Mouse (Mus musculus): ENCODE results near the gene Mrpl58.
"Not testable (repeated sequence)": the region's sequence is repeated elsewhere in the genome, so short reads cannot be mapped to it uniquely, and the experiment has no call there.

Mrpl58 gene

DNA sequence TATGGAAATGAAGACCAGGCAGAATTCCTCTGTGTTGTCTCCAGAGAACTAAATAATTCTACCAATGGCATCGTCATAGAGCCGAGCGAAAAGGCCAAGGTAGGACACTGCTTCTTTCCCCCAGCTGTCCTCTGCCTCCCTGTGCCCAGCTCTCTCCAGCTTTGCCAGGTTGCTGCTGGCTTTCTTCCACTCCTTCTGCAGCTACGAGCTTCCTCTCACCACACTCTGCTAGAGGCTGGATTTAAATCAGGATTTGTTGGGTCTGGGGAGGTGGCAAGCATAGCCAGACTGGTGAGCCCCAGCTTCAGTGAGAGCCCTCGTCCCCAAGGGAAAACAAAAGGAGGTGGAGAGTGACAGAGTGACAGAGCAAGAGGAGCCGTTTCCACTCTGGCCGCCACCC is 25.8 kb downstream of the Mrpl58 start:
- DNase-seq, result peak; percentile 51

DNA sequence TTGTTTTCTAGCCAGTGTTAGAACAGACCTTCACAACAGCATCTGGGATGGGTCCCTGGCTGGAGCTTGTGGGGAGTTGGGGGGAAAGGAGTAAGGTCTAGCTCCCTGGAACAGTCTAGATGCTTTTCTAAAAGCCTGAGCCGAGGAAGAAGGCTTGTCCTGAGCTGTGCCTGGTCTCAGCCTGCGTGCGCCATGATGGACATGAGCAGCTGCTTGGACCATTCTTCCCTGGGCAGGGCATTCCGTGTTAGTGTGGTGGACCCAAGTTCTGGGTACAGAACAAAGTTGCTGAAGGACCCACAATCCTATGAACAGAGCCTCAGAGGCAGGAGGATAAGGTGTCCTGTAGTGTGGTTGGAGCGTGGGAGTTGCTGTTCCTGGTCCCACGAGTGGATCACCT is 27.0 kb downstream of the Mrpl58 start:
- no peak for DNase-seq

DNA sequence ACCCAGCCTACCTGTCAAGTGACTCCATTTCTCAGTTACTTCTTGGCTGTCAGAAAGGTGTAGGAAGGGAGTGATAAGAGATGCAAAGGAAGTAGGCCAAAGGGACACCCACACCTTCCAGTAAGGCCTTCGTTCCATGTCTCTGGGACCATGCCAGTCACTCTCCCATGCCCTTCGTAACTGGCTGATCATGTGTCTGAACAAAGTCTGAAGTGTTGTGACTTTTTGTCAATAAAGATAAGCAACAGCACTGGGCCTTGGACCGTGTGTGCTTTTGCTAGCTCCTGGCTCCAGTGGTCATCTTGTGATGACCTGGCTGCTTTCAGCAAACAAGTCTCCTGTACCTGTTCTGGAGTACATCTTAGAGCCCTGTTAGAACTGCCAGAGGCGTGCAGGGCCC is 29.3 kb downstream of the Mrpl58 start:
- no peak for DNase-seq

DNA sequence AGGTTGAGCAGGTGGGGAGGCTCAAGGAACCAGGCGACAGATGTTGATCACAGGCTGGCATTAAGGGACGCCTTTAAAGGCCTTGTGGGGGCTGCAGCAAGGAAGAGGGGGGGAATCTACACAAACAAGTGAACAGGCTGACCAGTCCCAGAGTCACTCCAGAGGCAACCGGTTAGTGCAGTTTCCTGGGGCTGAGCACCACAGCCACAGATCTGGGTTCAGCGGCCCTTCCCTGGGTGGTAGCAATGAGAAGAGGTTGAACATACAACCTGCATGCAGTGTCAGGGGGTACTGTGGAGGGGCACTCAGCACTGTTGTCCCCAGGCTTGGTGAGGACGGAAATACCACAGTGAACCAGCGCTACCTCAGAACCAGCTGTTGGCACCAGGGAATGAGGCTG is 29.8 kb downstream of the Mrpl58 start:
- no peak for DNase-seq

DNA sequence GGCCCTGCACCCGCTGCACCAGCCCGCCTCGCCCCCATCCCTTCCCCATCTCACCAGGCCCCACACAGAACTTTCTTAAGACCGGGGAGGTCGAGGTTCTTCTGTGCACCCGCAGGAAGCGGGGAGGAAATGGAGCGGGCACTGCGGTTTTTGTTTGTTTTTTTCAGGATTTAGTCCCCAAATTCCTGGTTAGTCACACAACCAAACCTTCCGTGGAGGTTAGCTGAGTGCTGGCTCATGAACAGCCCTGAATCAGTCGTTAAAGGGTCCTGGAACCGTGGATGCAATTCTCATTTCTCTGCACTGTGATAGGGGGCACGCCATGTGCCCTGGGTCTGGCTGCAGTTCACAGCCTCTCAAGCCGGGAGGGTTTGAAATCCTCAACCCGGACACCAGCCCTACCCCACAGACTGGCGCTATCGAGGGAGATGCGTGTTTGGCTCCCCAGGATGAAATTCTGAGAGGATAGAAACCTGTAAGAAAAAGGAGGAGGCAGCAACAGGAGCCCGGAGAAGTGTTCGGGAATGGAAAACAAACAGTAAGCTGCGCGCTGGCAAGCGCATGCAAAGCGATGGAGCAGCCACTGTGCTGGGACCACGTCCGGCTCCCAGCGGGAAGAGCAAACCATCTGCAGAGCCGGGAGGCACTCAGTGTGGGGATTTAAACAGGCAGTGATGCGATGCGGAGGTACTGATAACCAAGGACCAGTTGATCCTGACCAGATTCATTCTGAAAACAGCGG is 32.2 kb downstream of the Mrpl58 start:
- no peak for DNase-seq

DNA sequence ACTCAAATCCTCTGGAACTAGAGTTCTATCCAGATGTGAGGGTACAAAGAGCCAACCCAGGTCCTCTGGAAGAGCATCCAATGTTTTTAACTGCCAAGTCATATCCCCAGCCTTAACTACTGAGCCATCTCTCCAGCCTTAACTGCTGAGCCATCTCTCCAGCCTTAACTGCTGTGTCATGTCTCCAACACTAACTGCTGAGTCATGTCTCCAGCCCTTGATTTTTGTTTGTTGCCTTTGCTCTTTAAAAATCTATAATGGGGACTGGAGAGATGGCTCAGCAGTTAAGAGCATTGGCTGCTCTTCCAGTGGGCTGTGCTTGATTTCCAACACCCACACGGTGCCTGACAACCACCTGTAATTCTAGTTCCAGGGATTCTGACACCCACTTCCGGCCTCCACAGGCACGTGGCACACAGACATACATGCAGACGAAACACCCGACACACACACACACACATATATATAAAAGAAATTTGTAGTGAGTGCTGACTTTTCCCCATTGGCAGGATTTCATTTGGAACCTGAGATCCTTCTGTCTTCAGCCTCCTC is 34.1 kb downstream of the Mrpl58 start:
- DNase-seq, result no peak

DNA sequence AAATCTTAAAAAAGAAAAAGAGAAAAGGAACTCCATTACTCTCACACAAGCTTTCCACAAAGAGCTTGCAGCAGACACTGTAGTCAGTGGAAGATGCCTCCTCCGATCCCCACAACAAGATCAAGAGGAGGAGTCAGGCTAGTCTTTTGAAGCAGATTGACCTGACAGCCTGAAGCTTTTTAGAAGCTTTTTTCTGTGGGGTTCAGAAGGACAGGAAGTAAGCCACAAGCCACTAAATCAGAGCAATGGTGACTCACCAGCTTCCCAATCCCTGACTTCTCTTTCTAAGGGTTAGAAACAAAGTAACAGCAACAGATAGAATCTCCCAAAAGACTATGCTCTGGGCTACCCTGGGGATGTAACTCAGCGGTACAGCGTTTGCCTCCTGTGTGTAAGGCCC is 35.8 kb downstream of the Mrpl58 start:
- no peak for DNase-seq

DNA sequence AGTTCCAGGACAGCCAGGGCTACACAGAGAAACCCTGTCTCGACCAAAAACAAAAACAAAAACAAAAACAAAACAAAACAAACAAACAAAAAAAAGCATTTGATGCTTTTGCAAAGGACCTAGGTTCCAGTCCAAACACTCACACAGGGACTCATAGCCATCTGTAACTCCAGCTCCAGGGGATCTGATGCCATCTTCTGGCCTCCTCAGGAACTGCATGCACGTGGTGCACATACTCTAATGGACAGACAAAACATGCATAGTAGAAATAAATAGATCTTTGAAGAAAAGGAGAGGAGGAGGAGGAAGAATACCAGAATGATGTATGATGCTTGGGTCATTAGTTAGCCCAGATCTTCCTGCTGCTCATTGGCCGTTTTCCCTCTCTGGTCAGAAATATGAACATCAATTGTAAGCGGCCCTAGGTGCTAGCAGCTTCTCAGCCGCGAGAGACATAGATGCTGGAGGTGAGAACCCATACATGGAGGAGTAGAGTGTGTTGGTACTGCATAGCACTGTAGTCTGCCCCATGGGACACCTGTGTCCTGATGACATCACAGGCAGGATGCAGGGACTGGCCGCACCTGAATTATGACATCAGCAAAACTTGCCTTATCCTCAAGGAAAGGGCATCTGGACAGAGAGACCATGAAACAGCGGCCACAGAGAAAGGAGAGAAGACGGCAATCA is 36.5 kb downstream of the Mrpl58 start, which contains the start of gene Trim80:
TSS of gene Trim80 (plus strand) at position 640 of the 690 bp plus-strand sequence.
- DNase-seq, result no peak

DNA sequence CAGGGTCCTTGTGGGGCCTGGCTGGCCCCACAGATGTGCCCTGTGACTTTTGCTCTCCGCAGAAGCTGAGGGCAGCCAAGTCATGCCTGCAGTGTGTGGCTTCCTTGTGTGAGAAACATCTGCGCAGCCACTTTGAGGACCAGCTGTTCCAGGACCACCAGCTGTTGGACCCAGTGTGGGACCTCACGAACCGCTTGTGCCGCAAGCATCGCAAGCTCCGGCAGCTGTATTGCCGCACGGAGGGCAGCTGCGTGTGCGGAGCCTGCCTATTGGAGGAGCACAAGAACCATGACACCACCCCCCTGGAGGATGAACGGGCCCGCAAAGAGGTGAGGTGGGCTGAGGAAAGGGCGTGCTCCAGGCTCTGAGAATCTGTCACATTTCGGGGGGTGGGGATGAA is 37.9 kb downstream of the Mrpl58 start:
- DNase-seq, result no peak

DNA sequence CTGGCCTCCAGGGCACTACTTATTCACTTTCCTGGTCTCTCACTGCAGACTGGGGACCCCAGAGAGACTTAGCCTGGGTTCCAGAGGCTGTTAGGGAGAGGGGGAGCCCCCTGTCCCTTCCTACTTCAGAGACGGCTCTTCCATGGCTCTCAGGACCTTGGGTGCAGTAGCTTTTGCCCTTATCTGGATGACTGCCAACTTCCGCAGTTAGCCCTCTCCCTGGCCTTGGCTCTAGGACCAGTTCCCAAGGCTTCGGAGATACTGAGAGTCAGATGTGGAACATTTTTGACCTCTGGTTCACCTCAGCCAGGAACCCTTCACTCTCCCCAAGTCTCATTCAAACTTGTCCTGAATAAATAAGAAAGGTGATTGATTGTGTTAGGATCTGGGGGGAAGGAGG is 43.4 kb downstream of the Mrpl58 start:
- DNase-seq, result no peak

DNA sequence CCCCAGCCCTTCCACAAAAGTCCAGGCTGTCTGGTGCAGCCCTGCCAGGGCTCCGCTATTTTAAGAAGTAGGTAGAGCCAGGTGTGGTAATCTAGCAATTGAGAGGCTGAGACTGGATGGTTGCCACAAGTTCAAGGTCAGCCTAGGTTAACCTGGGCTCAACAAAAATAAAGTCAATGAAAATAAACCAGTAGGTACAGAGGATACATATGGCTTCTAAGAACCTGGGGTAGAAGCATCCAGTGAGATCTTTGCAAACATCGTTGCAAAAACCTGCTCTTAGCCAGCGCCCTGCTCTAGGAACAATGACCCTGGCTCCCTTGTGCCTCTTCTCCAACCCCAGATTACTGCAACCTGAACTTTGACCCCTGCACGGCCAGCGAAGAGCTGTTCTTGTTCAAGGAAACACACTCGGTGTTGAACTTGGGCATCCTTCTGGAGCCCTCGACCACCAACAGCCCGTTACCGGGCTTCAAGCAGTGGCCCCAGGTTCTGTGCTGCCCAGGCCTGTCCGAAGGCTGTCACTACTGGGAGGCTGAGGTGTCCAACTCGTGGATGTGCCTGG is 43.9 kb downstream of the Mrpl58 start:
- DNase-seq, result no peak

DNA sequence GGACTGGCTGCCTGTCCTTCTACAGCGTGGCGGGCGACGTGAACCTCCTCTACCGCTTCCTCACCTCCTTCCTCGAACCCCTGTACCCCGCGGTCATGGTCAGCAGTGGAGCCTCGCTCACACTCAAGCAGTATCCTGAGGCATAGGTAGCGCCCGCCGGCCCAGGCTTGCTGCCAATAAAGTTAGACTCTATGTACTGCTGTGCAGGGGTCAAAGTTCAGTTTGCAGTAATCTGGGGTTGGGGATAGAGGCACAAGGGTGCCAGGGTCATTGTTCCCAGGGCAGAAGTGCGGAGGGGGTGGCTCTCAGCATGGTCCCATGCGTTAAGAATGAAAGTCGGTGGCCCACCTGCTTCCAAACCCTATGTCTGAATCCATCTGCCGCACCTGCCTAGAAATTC is 44.5 kb downstream of the Mrpl58 start:
- no peak for DNase-seq

DNA sequence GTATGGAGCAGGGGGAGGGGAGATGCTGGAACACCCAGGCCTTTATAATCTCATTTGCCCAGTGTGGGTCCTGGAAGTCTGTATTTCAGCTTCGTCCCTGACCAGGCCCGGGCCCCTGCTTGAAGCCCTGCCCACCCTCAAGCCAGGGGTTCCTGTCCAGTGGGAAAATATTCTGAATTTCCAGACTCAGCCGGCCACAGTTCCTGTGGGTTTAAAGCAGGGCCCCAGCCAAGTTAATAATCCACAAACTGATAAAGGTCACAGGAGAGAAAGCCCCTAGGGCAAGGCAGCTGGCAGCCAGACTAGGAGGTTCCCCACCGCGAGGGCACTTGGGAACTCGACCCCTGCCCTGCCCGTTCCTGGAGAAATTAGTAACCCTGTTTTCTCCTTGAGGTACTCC is 45.4 kb downstream of the Mrpl58 start:
- DNase-seq, result no peak

DNA sequence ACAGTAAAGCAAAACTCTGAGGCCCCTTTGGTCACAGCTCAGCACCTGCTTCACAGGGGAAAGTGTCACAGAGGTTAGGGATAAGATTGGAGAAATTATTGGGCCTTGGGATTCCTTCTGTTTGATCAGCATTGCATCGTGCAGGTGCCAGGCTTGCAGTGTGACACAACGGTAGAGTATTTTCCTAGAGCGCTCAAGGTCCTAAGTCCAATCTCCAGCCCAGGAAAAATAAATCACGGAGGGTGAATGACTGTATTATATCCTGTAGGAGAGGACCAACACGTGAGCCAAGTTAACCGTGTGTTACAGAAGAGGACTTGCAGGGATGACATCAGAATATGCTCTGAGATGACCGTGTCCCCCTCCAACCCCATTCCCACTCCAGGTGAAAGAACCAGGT is 46.6 kb downstream of the Mrpl58 start:
- DNase-seq, result no peak

DNA sequence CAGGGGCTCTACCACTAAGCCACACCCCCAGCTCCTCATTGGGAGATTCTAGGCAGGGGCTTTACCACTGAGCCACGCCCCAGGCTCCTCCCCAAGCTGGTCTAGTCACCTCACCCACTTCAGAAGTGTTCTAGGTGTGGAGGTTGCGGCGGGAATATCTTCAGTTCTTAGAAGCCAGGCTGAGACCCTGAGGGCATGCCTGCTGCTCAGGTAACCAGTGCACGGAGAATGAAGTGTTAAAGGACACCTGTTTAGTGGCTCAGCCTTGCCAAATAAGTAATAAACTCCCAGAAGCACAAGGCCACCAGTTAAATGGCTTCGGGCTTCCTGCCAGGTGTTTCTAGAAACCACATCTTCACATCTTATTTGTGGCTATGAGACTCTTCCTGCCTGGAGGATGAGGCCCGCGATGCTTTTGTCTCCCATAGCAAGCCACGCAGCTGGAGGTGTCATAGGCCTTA is 48.3 kb downstream of the Mrpl58 start:
- DNase-seq, result no peak

DNA sequence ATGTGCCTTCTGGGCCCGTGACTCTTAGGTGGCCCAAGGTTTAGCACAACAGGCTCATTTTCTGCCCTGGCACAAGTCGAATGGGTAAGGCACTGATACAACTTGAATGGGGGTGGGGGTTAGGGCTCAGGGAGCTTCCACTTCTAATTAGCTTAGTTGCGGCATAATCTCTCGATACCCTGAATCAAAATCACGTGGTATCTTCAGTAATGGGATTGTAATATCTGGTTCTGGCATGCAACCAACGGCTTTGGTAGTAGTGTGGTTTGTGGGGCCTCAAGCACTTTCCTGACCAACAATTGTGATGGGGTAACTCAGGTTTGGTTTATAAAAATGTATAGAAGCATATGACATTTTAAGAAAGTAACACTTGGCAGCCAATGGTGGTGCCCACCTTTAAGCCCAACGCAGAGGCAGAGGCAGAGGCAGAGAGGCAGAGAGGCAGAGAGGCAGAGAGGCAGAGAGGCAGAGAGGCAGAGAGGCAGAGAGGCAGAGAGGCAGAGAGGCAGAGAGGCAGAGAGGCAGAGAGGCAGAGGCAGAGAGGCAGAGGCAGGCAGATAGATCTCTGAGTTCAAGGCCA is 48.8 kb downstream of the Mrpl58 start:
- no peak for DNase-seq

DNA sequence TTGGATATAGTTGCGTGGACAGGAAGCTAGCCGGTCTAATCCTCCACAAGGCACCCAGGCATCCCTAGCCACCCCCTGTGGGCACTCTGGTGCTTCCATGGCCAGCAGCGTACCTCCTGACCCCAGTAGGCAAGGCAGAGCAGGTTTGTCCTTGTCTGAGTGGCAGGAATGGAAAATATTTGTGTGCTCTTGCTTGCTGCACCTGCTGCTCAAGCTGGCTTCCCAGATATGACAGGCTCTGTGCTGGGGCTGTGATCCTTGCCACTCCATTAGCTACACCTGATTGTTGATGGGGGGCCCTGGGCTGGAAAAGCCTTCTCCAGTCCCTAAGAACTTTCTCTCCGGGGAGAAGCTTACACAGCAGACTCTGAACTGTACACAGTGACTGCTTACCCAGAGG is 49.8 kb downstream of the Mrpl58 start:
- DNase-seq, result no peak

DNA sequence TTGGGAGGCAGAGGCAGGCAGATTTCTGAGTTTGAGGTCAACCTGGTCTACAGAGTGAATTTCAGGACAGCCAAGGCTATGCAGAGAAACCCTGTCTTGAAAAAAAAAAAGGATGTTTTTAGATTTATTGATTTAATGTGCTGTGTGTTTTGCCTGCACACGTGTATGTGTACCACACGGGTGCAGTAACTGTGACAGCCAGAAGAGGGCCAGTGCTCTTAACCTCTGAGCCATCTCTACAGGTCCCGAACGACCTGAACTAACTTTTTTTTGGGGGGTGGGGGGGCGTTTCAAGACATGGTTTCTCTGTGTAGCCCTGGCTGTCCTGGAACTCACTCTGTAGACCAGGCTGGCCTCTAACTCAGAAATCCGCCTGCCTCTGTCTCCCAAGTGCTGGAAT is 51.3 kb downstream of the Mrpl58 start:
- DNase-seq, result not testable (repeated sequence)

DNA sequence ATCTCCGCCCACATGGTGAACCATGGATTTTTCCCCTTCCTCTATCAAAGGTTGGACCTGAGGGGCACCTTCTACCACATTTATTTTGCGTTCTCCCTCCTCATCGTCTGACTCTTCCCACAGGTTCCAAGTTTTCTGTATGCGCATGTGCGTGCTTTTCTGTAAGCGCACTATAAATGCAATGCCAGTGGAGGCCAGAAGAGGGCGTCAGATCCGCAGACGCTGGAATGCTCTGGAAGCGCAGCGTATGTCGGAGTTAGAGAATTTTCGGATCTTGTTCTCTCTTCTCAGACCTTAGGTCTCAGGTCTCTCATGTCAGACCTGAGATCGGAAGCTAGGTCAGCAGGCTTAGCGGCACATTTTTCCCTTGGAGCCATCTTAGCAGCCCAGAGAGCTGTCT is 52.1 kb downstream of the Mrpl58 start:
- no peak for DNase-seq

DNA sequence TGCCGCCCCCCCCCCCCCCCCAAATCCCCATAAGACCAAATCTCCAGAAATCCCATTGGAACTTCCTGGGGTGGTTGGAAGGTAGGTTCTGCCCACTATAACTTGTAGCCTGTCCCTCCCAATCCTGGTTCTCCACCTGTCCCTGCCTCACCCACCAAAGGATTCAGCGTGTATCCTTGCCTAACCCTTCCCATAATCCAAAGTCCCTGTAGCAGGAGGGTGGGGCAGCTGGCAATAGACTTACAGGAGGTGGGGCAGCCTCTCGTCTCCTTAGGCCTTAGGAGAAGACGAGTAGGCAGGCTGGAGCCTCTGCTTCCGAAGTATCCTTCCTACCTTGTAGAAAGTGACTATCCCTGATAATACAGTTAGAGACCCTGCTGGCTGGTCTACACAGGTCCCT is 52.6 kb downstream of the Mrpl58 start:
- DNase-seq, result no peak

DNA sequence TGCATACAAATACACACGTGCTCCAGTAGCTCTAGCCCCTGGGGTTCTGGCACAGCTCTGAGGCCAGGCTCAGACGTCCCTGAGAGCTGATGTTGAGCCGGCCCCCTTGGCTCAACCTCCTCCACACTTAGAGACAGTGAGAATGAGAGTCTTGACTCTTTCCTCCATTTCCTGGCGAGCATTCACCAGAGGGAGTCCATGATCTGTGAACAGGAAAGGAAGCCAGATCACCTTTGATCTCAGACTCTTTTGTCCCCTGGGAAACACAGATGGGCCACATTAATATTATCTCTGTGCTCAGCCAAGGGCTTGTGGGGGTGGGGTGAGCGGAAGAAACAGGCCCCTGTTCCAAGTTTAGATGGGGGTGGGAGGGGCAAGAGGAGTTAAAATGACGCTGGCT is 53.9 kb downstream of the Mrpl58 start:
- no peak for DNase-seq

DNA sequence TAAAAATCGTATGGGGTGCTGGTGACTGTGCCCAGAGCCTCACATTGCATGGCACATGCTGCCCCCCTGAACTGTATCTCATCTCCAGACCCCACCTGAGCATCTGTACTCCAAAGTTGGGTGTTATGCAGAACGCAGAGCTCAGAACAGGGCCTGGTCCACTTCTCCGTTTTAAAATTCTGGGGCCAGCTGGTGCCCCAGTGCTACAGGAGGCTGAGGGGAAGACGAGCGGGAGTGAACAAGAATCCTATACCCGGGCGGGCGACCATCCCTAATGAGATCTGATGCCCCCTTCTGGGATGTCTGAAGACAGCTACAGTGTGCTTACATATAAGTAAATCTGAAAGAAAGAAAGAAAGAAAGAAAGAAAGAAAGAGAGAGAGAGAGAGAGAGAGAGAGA is 57.4 kb downstream of the Mrpl58 start:
- DNase-seq, result no peak

DNA sequence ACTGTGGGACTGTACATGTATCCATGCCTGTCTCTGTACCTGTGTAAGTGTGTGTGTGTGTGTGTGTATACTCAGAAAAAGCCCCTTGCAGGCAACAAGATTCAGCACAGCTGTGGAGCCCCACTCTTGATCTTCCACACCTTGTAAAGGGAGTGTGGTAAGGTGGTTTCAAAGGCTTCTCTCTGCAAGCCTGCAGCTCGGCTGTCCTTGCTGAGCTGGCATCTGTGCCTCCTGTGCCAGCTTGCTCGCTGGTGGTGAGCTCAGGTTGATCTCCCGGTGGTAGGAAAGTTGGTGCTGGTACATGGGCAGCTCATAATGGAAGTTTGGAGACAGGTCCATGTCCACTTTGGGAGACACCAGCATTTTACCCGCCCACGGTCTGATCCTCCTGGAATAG is 58.3 kb downstream of the Mrpl58 start:
- DNase-seq, result no peak
